Mouse (Mus musculus): ENCODE data around the gene Gm27021. TPM values are rescaled to one million over a fixed set of nuclear protein-coding genes. Genes with fewer than 3 reads are reported as not detected.
A peak's percentile ranks its signal among the peaks of the same experiment; 100 is the strongest.

The Gm27021 gene
- polyA plus RNA-seq (2015; fragmentation: Nextera tagmentation; extraction: Ambion mirVana), result 0.15 and 0.23 TPM in 2 replicates

DNA sequence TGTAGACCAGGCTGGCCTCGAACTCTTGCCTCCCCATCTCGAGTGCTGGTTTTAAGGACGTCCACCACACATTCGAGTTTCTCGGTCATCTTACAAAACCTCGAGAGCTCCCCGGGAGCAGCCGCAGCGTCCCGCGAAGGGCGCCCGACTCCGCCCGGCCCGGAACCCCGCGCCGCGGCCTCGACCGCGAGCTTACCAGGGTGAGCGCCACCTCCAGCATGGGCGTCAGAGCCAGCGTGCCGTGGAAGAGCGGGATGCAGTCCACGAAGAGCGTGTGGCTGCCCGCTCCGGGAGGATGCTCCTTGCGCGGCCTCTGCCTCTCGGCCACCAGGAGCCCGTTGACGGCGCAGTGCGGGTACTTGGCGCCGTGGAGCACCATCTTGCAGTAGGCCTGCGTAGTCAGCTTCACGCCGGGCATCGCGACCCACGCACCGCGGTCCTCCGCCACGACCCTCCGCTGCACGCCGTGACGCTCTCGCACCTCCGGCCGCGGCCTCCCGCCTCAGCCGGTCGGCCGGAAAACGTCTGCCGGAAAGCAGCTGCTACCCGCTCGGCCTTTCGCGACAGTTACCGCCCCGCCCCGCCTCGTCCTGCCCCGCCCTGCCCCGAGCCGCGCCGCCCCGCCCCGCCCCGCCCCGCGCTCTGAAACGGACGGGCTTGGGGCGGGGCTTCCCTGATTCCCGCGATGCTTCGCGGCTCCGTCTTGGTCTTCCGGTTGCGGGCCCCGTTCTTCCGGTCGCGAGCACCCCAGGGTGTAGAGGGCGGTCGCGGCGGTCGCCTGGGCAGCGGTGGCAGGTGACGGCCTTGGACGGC is at the start of gene Gm27021, which contains the start of gene Cox4i1:
Gene Gm27021, minus strand, starts transcription at position 519 of the 813 bp plus-strand sequence.
Gene Cox4i1, plus strand, starts transcription at position 662 of the 813 bp plus-strand sequence.
- peak; percentile 93 for ATAC-seq (ENCODE audit: low read depth)
- Histone ChIP-seq H3K4me2 (ENCODE audit: low read depth, low read length) (peak within 1 kb of the TSS; percentile 91), H3K4me1 (ENCODE audit: control insufficient read depth, low read depth, low read length) (peaks cover 27% of the 10 kb centered on the region), H3K4me3 (ENCODE audit: low read depth, low read length) (peak within 1 kb of the TSS; percentile 92), H3K9me3 (replicated peaks; ENCODE audit: control insufficient read depth, low read length) (no peaks in the 10 kb centered on the region), H3K9ac (ENCODE audit: low read depth, low read length) (peak within 1 kb of the TSS; percentile 94), H3K27ac (ENCODE audit: low read length) (peak within 1 kb of the TSS; percentile 94), H3K36me3 (ENCODE audit: control insufficient read depth, insufficient read depth) (peaks cover 22% of the 10 kb centered on the region), H3K27me3 (ENCODE audit: control insufficient read depth, insufficient read depth, low read depth, low read length) (no peaks in the 10 kb centered on the region)
- under 1% methylated on average over 104 of the region's 105 CpGs for WGBS (ENCODE audit: insufficient replicate concordance)

DNA sequence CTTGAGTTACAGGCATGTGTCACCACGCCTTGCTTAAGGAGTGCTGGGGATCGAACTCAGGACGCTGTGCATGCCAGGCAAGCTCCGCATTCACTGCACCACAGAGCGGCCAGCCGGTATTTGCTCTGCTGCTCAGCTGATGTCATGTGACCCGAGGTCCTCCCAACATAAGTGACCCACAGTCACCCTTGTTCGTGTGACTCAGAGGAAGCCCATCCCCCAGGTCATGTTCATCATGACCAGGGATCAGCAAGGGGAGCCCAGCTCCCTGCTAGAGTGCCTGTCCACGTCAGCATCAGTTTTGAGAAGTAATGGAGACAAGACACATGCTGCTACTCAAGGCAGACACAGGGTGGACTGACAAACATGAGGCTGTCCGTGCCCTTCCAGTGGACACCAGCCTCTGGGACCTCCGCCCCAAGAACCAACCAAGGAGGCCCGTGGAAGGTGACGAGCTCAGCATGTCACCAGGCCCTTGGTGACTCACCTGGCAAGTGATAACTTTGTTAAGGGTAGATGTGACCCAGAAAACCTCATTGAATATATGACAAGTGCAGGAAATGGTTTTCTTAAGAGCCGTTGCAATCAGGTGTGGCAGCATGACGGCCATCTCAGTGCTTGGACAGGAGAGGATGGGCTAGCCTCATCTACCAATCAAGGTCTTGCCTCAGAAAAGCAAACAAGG is 48.3 kb upstream of the Gm27021 start:
- Histone ChIP-seq H3K36me3 (ENCODE audit: control insufficient read depth, insufficient read depth) (no peaks in the 10 kb centered on the region), H3K4me2 (ENCODE audit: low read depth, low read length) (no peak overlapping the region), H3K4me3 (ENCODE audit: low read depth, low read length) (no peak overlapping the region), H3K9ac (ENCODE audit: low read depth, low read length) (no peak overlapping the region), H3K9me3 (replicated peaks; ENCODE audit: control insufficient read depth, low read length) (no peaks in the 10 kb centered on the region), H3K4me1 (ENCODE audit: control insufficient read depth, low read depth, low read length) (no peaks in the 10 kb centered on the region), H3K27ac (ENCODE audit: low read length) (no peak overlapping the region), H3K27me3 (ENCODE audit: control insufficient read depth, insufficient read depth, low read depth, low read length) (no peaks in the 10 kb centered on the region)
- WGBS (ENCODE audit: insufficient replicate concordance), result 54% methylated on average over 15 of the region's 15 CpGs
- ATAC-seq (ENCODE audit: low read depth), result peak; percentile 41

DNA sequence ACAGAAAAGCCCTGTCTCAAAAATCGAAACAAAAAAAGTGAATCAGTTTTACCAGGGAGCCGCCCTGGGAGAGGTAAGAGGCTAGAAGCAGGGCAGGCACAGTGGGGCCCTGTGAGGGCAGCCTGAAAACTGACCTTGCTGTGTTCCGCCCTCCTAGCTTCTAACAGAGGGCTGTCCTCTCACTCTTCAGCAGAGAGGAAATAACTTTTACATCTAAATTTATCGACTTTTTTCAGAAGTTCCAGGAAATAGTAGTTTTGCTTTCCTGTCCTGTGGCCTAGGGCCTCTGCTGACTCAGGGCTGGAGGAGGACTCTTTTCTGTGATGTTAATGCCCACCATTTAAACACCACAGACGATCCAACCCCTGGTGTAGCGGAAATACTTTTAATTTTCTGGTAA is 47.3 kb upstream of the Gm27021 start:
- no peak overlapping the region for H3K27ac ChIP-seq (ENCODE audit: low read length)

DNA sequence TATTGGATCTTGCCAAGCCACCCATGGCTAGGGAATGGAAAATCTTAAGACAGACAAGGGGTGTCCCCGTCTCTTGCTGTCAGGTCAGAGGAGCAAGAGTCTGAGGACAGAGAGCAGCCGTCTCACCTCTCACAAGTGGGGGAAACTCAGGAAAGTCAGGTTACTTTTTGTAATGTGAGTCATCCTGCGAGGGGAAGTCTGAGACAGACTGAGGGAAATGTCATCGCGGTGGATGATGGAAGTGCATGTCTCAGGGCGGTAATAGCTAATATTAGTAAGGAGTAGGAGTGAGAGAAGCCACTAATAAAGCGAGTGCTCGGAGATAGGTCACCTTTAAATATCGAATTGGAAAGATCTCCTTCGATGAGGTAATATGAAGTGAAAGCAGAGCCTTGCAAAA is 41.3 kb upstream of the Gm27021 start:
- H3K4me3 ChIP-seq (ENCODE audit: low read depth, low read length), result no peak overlapping the region
- no peak overlapping the region for H3K4me2 ChIP-seq (ENCODE audit: low read depth, low read length)
- no peak overlapping the region for H3K9ac ChIP-seq (ENCODE audit: low read depth, low read length)
- no peaks in the 10 kb centered on the region for H3K4me1 ChIP-seq (ENCODE audit: control insufficient read depth, low read depth, low read length)
- no peaks in the 10 kb centered on the region for H3K27me3 ChIP-seq (ENCODE audit: control insufficient read depth, insufficient read depth, low read depth, low read length)
- H3K36me3 ChIP-seq (ENCODE audit: control insufficient read depth, insufficient read depth), result no peaks in the 10 kb centered on the region
- ATAC-seq (ENCODE audit: low read depth), result no peak
- H3K9me3 ChIP-seq (replicated peaks; ENCODE audit: control insufficient read depth, low read length), result no peaks in the 10 kb centered on the region
- H3K27ac ChIP-seq (ENCODE audit: low read length), result no peak overlapping the region
- WGBS (ENCODE audit: insufficient replicate concordance), result 34% methylated on average over 10 of the region's 10 CpGs

More for the DNA sequence above, 47.3 kb upstream of the Gm27021 start:
- Histone ChIP-seq H3K36me3 (ENCODE audit: control insufficient read depth, insufficient read depth) (no peaks in the 10 kb centered on the region), H3K27me3 (ENCODE audit: control insufficient read depth, insufficient read depth, low read depth, low read length) (no peaks in the 10 kb centered on the region), H3K4me1 (ENCODE audit: control insufficient read depth, low read depth, low read length) (no peaks in the 10 kb centered on the region), H3K9ac (ENCODE audit: low read depth, low read length) (no peak overlapping the region), H3K4me3 (ENCODE audit: low read depth, low read length) (no peak overlapping the region), H3K4me2 (ENCODE audit: low read depth, low read length) (no peak overlapping the region), H3K9me3 (replicated peaks; ENCODE audit: control insufficient read depth, low read length) (no peaks in the 10 kb centered on the region)
- WGBS (ENCODE audit: insufficient replicate concordance), result 29% methylated on average over 6 of the region's 6 CpGs
- ATAC-seq (ENCODE audit: low read depth), result no peak

DNA sequence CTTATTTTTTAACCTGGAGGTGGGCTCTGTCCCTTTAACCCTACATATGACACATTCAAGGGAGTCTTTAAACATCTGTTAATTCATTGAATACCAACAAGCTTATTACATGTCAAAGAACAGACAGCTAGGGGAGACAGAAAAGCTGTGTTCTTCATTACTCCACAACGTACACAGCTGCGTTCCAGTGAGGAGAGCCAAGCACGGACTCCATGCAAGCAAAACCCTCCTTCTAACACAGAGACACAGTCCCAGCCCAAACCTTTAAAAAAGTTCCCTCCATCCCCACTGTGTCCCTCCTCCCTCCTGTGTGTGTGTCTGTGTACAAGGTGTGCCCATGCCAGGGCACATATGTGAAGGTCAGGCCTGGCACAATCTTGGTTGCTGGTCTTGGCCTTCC is 38.3 kb upstream of the Gm27021 start:
- Histone ChIP-seq H3K27ac (ENCODE audit: low read length) (no peak overlapping the region), H3K4me3 (ENCODE audit: low read depth, low read length) (no peak overlapping the region), H3K9me3 (replicated peaks; ENCODE audit: control insufficient read depth, low read length) (no peaks in the 10 kb centered on the region), H3K27me3 (ENCODE audit: control insufficient read depth, insufficient read depth, low read depth, low read length) (no peaks in the 10 kb centered on the region), H3K4me2 (ENCODE audit: low read depth, low read length) (no peak overlapping the region), H3K4me1 (ENCODE audit: control insufficient read depth, low read depth, low read length) (no peaks in the 10 kb centered on the region; the same call in 1 of the 2 replicates), H3K9ac (ENCODE audit: low read depth, low read length) (no peak overlapping the region), H3K36me3 (ENCODE audit: control insufficient read depth, insufficient read depth) (no peaks in the 10 kb centered on the region)
- 71% methylated on average over 3 of the region's 3 CpGs for WGBS (ENCODE audit: insufficient replicate concordance)
- no peak for ATAC-seq (ENCODE audit: low read depth)

DNA sequence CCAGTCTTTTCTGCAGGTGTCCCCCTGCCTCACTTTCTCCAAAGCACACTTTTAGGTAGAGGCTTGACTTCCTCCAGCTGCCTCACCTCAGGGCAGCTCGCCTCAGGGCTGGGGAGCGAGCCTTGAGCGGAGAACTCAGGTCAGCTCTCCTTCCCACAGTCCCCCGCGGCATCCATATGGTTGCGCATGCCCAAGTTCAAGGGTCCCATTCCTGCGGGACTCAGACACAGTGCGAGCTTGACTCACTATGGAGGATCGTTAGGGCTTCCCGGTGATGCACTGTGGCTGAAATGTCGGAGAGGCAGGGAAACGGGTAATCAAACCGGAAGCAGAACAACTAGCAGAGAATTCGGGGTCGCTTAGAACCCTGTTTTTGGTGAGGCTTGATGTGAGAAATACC is 37.3 kb upstream of the Gm27021 start:
- no peak for ATAC-seq (ENCODE audit: low read depth)
- Histone ChIP-seq H3K9me3 (replicated peaks; ENCODE audit: control insufficient read depth, low read length) (no peaks in the 10 kb centered on the region), H3K27me3 (ENCODE audit: control insufficient read depth, insufficient read depth, low read depth, low read length) (no peaks in the 10 kb centered on the region), H3K36me3 (ENCODE audit: control insufficient read depth, insufficient read depth) (no peaks in the 10 kb centered on the region), H3K4me3 (ENCODE audit: low read depth, low read length) (no peak overlapping the region), H3K9ac (ENCODE audit: low read depth, low read length) (no peak overlapping the region), H3K4me1 (ENCODE audit: control insufficient read depth, low read depth, low read length) (no peaks in the 10 kb centered on the region; the same call in 1 of the 2 replicates), H3K4me2 (ENCODE audit: low read depth, low read length) (no peak overlapping the region), H3K27ac (ENCODE audit: low read length) (no peak overlapping the region)
- 75% methylated on average over 15 of the region's 15 CpGs for WGBS (ENCODE audit: insufficient replicate concordance)

DNA sequence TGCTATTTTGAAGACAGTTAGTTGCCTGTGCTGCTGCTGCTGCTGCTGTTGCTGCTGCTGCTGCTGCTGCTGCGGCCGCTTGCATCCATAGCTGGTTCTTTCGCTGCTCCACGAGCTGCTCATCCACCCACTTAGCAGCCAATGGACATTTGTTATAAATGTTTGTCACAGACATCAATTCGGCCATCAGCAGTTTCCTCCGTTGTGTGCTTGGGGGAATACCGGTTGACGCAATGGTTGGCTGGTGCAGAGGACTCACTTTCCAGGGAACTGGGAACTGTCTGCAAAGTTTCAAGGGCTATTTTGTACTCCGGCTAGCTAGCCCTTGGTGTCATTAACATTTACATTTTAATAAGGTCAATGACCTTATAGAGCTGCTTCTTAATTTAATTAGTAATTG is 36.3 kb upstream of the Gm27021 start:
- ATAC-seq (ENCODE audit: low read depth), result no peak
- no peak overlapping the region for H3K27ac ChIP-seq (ENCODE audit: low read length)
- no peaks in the 10 kb centered on the region for H3K36me3 ChIP-seq (ENCODE audit: control insufficient read depth, insufficient read depth)
- no peaks in the 10 kb centered on the region for H3K27me3 ChIP-seq (ENCODE audit: control insufficient read depth, insufficient read depth, low read depth, low read length)
- H3K9me3 ChIP-seq (replicated peaks; ENCODE audit: control insufficient read depth, low read length), result no peaks in the 10 kb centered on the region
- H3K9ac ChIP-seq (ENCODE audit: low read depth, low read length), result no peak overlapping the region
- H3K4me1 ChIP-seq (ENCODE audit: control insufficient read depth, low read depth, low read length), result no peaks in the 10 kb centered on the region; the same call in 1 of the 2 replicates
- no peak overlapping the region for H3K4me2 ChIP-seq (ENCODE audit: low read depth, low read length)
- no peak overlapping the region for H3K4me3 ChIP-seq (ENCODE audit: low read depth, low read length)
- WGBS (ENCODE audit: insufficient replicate concordance), result 61% methylated on average over 9 of the region's 9 CpGs

DNA sequence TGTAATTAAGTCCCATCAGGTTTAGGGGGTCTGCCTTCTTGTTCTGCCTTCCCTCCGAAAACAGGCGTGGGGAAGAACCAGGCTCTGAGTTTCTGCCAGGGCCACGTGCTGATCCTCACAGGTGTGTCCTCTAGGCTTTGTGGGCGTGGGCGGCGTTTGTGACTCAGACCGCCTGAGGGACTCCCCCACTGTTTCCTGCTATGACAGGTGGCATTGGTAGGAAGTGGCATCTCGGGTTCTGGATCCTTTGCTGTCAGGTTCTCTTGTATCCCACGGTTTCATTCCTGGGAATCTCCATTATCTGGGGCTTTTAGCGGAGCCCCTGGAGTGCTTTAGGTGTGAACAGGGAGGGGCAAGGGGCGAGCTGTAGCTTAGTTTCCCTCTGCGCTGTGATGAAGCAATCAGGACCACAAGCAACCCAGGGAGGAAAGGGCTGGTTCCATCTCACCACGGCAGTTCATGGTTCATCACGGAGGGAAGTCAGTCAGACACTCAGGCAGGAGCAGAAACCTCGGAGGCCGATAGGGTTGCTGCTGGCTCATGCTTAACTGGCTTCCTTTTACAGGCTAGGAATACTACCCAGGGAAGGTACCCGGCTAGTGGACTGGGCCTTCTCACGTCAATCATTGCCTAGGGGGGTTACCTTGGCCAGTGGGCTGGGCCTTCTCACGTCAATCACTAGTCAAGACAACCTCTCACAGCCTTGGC is 34.0 kb upstream of the Gm27021 start:
- 27% methylated on average over 19 of the region's 19 CpGs for WGBS (ENCODE audit: insufficient replicate concordance)
- H3K4me2 ChIP-seq (ENCODE audit: low read depth, low read length), result no peak overlapping the region
- H3K27ac ChIP-seq (ENCODE audit: low read length), result no peak overlapping the region
- H3K4me1 ChIP-seq (ENCODE audit: control insufficient read depth, low read depth, low read length), result no peaks in the 10 kb centered on the region; the same call in none of the 2 replicates
- no peaks in the 10 kb centered on the region for H3K36me3 ChIP-seq (ENCODE audit: control insufficient read depth, insufficient read depth)
- H3K9ac ChIP-seq (ENCODE audit: low read depth, low read length), result no peak overlapping the region
- H3K4me3 ChIP-seq (ENCODE audit: low read depth, low read length), result no peak overlapping the region
- H3K27me3 ChIP-seq (ENCODE audit: control insufficient read depth, insufficient read depth, low read depth, low read length), result no peaks in the 10 kb centered on the region
- no peaks in the 10 kb centered on the region for H3K9me3 ChIP-seq (replicated peaks; ENCODE audit: control insufficient read depth, low read length)
- no peak for ATAC-seq (ENCODE audit: low read depth)
